Mouse (Mus musculus): ENCODE measurements around the gene Entpd4b.
"Not testable (repeated sequence)": the region's sequence is repeated elsewhere in the genome, so short reads cannot be mapped to it uniquely, and the experiment has no call there.

GRCm38 (mm10) chr14:69544033-69544432, 11.2 kb upstream of the Entpd4b start:
- TF ChIP-seq CTCF (IDR thresholded peaks at IDR 0.05; ENCODE audit: control insufficient read depth, insufficient read depth, insufficient replicate concordance, low read depth, low read length); POLR2A (IDR thresholded peaks at IDR 0.05; ENCODE audit: control insufficient read depth, low read depth, low read length): not testable (repeated sequence)

All from testis, adult 2 months (tissue).